Mouse (Mus musculus): Measurements from ENCODE around the gene Rnase9.

DNA sequence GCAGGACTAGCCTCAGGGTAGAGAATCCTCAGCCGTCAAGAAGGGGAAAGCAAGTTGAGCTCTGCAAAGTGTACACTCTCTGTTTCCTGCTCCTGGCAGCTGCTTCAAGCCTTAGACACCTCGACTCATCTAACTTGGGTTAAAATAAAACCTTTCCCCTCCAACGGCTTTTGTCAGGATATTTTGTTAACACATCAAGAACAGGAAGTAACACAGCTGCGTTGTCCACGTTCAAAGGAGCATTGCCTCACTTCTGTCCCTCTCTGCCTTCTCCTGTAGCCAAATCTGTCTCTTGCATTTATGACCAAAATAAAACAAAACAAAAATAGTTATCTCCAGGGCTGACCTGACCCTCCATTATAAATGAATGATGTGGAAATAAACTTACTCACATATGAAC lies 6.2 kb upstream of the Rnase9 start:
- no peak for TF ChIP-seq CTCF (IDR thresholded peaks at IDR 0.05)
- no peak for TF ChIP-seq EP300 (IDR thresholded peaks at IDR 0.05)
